Mouse (Mus musculus): ENCODE results near the gene 2210407C18Rik.

Gene 2210407C18Rik

GRCm38 (mm10) chr11:58615975-58616374, at the start of gene 2210407C18Rik:
TSS of gene 2210407C18Rik (minus strand) at chr11:58616075.
- no peak for DNase-seq (ENCODE audit: low spot score in 2 of 2)

- no peak for DNase-seq (ENCODE audit: low spot score in 2 of 2)
Measured at GRCm38 (mm10) chr11:58658596-58658995, 42.7 kb upstream of the 2210407C18Rik start, which contains the start of gene Olfr322. TSS of gene Olfr322 (plus strand) at chr11:58658782.

- DNase-seq (ENCODE audit: low spot score in 2 of 2) = no peak
Measured at GRCm38 (mm10) chr11:58655151-58655550, 39.3 kb upstream of the 2210407C18Rik start.

GRCm38 (mm10) chr11:58643350-58643749, 27.5 kb upstream of the 2210407C18Rik start:
- DNase-seq (ENCODE audit: low spot score in 2 of 2) = peak; percentile 27 to 37

- DNase-seq (ENCODE audit: low spot score in 2 of 2) = no peak
Measured at GRCm38 (mm10) chr11:58641638-58642358, 25.9 kb upstream of the 2210407C18Rik start.

- DNase-seq (ENCODE audit: low spot score in 2 of 2) = no peak
Measured at GRCm38 (mm10) chr11:58641057-58641456, 25.2 kb upstream of the 2210407C18Rik start.

GRCm38 (mm10) chr11:58640272-58640867, 24.5 kb upstream of the 2210407C18Rik start, which contains the start of gene Trim58:
TSS of gene Trim58 (plus strand) at chr11:58640465.
- peak in 1 of 2 experiments; percentile 6 for DNase-seq (ENCODE audit: low spot score in 2 of 2)

- DNase-seq (ENCODE audit: low spot score in 2 of 2) = no peak
Measured at GRCm38 (mm10) chr11:58638176-58638701, 22.4 kb upstream of the 2210407C18Rik start.

- peak; percentile 28 to 48 for DNase-seq (ENCODE audit: low spot score in 2 of 2)
Measured at GRCm38 (mm10) chr11:58636376-58636977, 20.6 kb upstream of the 2210407C18Rik start.

- no peak for DNase-seq (ENCODE audit: low spot score in 2 of 2)
Measured at GRCm38 (mm10) chr11:58634878-58635277, 19.0 kb upstream of the 2210407C18Rik start.

GRCm38 (mm10) chr11:58630401-58630800, 14.5 kb upstream of the 2210407C18Rik start, which contains the start of gene Olfr323:
TSS of gene Olfr323 (minus strand) at chr11:58630501.
- DNase-seq (ENCODE audit: low spot score in 2 of 2) = no peak

- DNase-seq (ENCODE audit: low spot score in 2 of 2) = no peak
Measured at GRCm38 (mm10) chr11:58626146-58626545, 10.3 kb upstream of the 2210407C18Rik start.

- DNase-seq (ENCODE audit: low spot score in 2 of 2) = peak; percentile 9 to 12
Measured at GRCm38 (mm10) chr11:58618793-58619192, 2.9 kb upstream of the 2210407C18Rik start.

GRCm38 (mm10) chr11:58618369-58618768, 2.5 kb upstream of the 2210407C18Rik start:
- no peak for DNase-seq (ENCODE audit: low spot score in 2 of 2)

GRCm38 (mm10) chr11:58614526-58614925, 1.3 kb downstream of the 2210407C18Rik start:
- no peak for DNase-seq (ENCODE audit: low spot score in 2 of 2)

GRCm38 (mm10) chr11:58613359-58613758, 2.5 kb downstream of the 2210407C18Rik start:
- DNase-seq (ENCODE audit: low spot score in 2 of 2) = no peak

- DNase-seq (ENCODE audit: low spot score in 2 of 2) = no peak
Measured at GRCm38 (mm10) chr11:58607030-58607429, 8.8 kb downstream of the 2210407C18Rik start.

GRCm38 (mm10) chr11:58606177-58606919, 9.5 kb downstream of the 2210407C18Rik start:
- DNase-seq (ENCODE audit: low spot score in 2 of 2) = no peak

GRCm38 (mm10) chr11:58605228-58605627, 10.6 kb downstream of the 2210407C18Rik start:
- no peak for DNase-seq (ENCODE audit: low spot score in 2 of 2)

GRCm38 (mm10) chr11:58604688-58605087, 11.2 kb downstream of the 2210407C18Rik start:
- no peak for DNase-seq (ENCODE audit: low spot score in 2 of 2)

GRCm38 (mm10) chr11:58602800-58603560, 12.9 kb downstream of the 2210407C18Rik start:
- DNase-seq (ENCODE audit: low spot score in 2 of 2) = no peak
